Mouse (Mus musculus) testis, adult 2 months (tissue): Measurements from ENCODE around the gene Rab30. TPM values are rescaled to one million over a fixed set of nuclear protein-coding genes. Genes with fewer than 3 reads are reported as not detected.

Experiments
- H3K27ac ChIP-seq: fragments of 200-500 bp; 2 replicates; pipeline ENCODE4 v1.5.1; 2012; ENCODE audit warnings: low read depth, low read length; ENCODE audit not compliant: control insufficient read depth, insufficient read depth
- H3K27me3 ChIP-seq: fragments of 200-500 bp; 2 replicates; pipeline ENCODE4 v1.6.1; 2012; ENCODE audit warnings: mild to moderate bottlenecking, low read length, moderate library complexity; ENCODE audit not compliant: control insufficient read depth, insufficient read depth
- H3K36me3 ChIP-seq: fragments of 200-500 bp; 2 replicates; pipeline ENCODE4 v1.6.1; 2012; ENCODE audit warnings: mild to moderate bottlenecking, low read length; ENCODE audit not compliant: control insufficient read depth, insufficient read depth
- H3K4me1 ChIP-seq: fragments of 200-500 bp; 2 replicates; pipeline ENCODE4 v1.6.1; 2012; ENCODE audit warnings: low read length; ENCODE audit not compliant: control insufficient read depth, insufficient read depth
- H3K4me3 ChIP-seq: fragments of 200-500 bp; 2 replicates; pipeline ENCODE4 v1.5.1; 2012; ENCODE audit warnings: low read depth, mild to moderate bottlenecking, low read length, moderate library complexity, mixed read lengths; ENCODE audit not compliant: control insufficient read depth
- CTCF ChIP-seq: fragments of 200-500 bp; IDR thresholded peaks from 2 replicates; pipeline ENCODE4 v1.5.1; 2012; ENCODE audit warnings: low read depth, mild to moderate bottlenecking, inconsistent platforms, low read length, moderate library complexity; ENCODE audit not compliant: control insufficient read depth, insufficient read depth, insufficient replicate concordance
- POLR2A ChIP-seq: fragments of 200-500 bp; IDR thresholded peaks from 2 replicates; pipeline ENCODE4 v1.6.1; 2012; ENCODE audit warnings: low read depth, mild to moderate bottlenecking, inconsistent platforms, low read length, moderate library complexity; ENCODE audit not compliant: control insufficient read depth
- polyA plus RNA-seq: library from polyadenylated mRNA; depleted of rRNA; stranded (reverse); fragments of >200 nt; gene quantifications from 2 replicates; pipeline ENCODE4 v1.2.3, GENCODE M21; 2012

Rab30 gene
- polyA plus RNA-seq, 1 experiment = 1.3 TPM

DNA sequence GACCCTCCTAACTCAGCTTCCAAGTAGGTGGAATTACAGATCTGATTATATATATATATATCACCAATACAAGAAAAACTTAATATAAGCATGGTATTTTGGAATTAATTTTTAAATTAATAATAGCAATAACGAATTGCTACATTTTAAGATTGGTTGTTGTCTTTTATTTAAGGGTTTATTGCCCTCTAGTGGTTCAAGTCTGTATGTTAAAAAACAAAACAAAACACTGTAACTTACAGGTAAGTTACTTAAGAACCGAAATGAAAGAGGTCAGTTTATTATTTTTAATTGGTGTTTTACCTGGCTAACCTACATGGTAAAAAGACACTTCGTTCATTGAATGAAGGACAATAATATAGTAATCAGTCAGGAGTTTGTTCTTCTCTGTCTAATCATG, 128.8 kb downstream of the Rab30 start:
- H3K27ac ChIP-seq = no peak overlapping the region
- 0 out of 2 replicates have a peak, but pooled peaks cover 2% of the 10 kb centered on the region for H3K36me3 ChIP-seq
- H3K4me1 ChIP-seq = peaks cover 2% of the 10 kb centered on the region
- H3K27me3 ChIP-seq = no peaks in the 10 kb centered on the region
- TF ChIP-seq POLR2A = no peak
- TF ChIP-seq CTCF = no peak
- H3K4me3 ChIP-seq = no peak overlapping the region

DNA sequence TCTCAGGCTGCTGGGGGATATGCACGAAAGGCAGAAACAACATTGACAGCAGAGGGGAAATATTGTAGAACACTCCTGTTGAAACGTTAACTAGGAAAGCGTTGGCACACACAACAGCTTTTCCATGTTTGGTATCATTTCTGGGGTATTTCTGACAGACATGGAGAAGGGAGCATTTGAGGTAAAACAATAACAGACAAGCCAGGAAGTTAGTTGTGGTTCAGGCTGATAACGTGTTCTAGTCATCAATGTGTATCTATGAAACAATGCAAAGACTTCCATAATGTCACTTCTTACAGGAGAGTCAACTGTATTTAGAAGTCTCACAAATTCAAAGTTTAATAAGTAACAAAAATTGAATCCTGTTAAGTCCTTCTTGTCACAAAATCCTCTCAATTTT, 130.2 kb downstream of the Rab30 start:
- no peak overlapping the region for H3K27ac ChIP-seq
- TF ChIP-seq POLR2A (no peak), CTCF (no peak)
- no peaks in the 10 kb centered on the region for H3K27me3 ChIP-seq
- H3K4me3 ChIP-seq = no peak overlapping the region
- peaks cover 5% of the 10 kb centered on the region for H3K4me1 ChIP-seq
- 0 out of 2 replicates have a peak, but pooled peaks cover 2% of the 10 kb centered on the region for H3K36me3 ChIP-seq

DNA sequence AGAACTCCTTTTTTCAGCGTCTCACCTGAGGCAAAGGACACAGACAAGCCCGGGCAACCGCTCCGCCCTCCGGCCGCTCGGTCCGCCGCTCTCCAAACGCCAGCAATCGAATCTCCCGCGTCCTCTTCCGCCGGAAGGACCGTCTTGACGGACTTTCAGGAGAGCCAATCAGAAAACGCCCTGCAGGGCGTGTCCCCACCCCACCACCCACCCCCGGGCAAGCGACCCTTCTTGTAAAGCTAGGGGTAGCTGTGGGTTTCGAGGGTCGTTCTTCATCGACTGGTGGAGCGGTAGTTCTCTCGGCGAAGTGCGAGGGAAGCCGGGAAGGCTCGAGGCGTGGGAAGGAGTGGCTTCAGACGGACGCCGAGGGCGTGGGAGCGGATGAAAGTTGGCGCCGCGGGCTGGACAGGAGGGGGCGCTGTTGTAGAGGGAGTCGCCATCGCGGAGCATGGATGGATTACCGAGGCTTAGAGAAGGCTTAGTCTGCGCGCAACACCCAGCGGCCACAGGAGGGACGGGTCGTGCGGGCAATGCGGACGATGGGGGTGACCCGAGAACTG, 132.8 kb downstream of the Rab30 start, which contains the start of the genes Ddias and Prcp:
Gene Ddias (minus strand): TSS at position 132 of the 560 bp plus-strand sequence.
Gene Prcp (plus strand): TSS at position 355 of the 560 bp plus-strand sequence.
- Histone ChIP-seq H3K4me3 (peak within 1 kb of the TSS; percentile 98), H3K36me3 (no peaks in the 10 kb centered on the region), H3K4me1 (peaks cover 6% of the 10 kb centered on the region), H3K27me3 (no peaks in the 10 kb centered on the region), H3K27ac (peak within 1 kb of the TSS; percentile 97)
- TF ChIP-seq POLR2A = peak; percentile 65; the same call in 1 of the 2 replicates
- peak; percentile 91; the same call in 1 of the 2 replicates for TF ChIP-seq CTCF

DNA sequence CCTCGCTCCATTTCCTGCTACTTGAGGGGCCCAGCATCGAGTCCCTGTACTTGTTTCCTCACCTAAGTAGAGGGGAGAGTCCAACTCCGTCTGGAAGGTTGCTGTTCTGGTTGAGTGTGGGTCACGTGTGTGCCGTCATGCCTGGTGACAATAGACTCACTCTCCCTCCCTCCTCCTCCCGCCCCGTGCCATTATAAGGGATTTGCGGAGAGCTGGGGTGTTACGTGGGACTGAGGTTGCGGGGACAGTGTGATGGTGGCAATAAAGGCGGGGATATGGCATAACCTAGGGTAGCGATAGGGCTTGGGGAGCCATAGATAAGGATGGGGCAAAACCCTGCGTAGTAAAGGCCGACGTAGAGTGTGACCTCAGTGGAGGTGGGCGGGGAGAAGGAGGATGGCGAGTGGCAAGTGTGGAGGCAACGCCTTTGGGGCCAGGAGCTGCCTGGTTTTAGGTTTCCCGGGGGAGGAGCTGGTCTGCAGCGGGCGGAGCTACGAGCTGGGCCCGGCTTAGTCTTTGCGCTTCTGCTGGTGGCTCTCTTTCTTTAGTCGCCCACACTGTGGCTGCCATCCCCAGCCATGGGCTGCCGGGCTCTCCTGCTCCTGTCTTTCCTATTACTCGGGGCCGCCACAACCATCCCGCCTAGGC, 133.5 kb downstream of the Rab30 start:
- Histone ChIP-seq H3K36me3 (no peaks in the 10 kb centered on the region), H3K27ac (peak overlapping the region; percentile 97)

DNA sequence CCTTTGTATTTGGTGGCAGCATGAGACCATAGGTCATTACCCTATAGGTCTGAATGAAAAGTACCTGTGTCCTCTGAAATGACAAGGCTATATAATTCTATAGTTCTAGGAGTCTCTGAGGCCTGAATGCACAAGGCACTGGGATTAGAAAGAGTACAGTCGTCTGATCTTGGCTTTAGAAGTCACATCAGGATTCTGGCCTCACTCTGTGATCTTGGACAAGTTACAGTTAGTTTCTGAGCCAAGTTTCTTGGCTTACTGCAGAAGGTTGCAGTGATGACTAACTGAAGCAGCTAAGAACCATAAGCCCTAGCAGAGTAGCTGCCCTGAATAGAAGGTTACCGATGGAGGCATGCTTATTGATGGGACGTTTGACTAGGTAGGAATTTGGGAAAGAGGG, 134.7 kb downstream of the Rab30 start:
- no peak overlapping the region for H3K27ac ChIP-seq
- H3K27me3 ChIP-seq = no peaks in the 10 kb centered on the region
- peaks cover 6% of the 10 kb centered on the region for H3K4me1 ChIP-seq
- TF ChIP-seq POLR2A (no peak), CTCF (no peak)
- peak overlapping the region; percentile 98; the same call in 1 of the 2 replicates for H3K4me3 ChIP-seq
- H3K36me3 ChIP-seq = no peaks in the 10 kb centered on the region

More for the DNA sequence above, 133.5 kb downstream of the Rab30 start:
- TF ChIP-seq CTCF (no peak), POLR2A (peak; percentile 62; the same call in 1 of the 2 replicates)
- H3K4me1 ChIP-seq = peaks cover 6% of the 10 kb centered on the region
- H3K4me3 ChIP-seq = peak overlapping the region; percentile 98
- H3K27me3 ChIP-seq = no peaks in the 10 kb centered on the region

DNA sequence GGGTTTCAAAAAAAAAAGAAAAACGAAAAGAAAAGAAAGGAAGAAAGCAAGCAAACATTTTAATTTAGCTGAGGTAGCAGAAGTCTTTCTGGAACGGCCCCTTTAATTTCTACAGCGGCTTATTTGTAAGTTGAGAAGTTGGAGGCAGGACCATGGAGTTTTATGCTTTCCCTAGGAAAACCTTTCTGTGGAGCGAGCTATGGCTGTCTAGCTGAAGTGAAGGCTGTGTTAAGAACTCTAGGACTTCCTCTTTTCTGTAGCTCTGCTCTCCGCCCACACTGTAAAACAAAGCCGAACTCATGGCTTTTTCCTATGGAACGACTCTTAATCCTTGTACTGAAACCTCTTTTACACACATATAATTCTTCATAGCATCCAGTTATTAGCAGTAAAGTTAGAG, 135.1 kb downstream of the Rab30 start:
- Histone ChIP-seq H3K36me3 (no peaks in the 10 kb centered on the region), H3K27ac (no peak overlapping the region), H3K27me3 (no peaks in the 10 kb centered on the region), H3K4me3 (peak overlapping the region; percentile 48; the same call in 1 of the 2 replicates), H3K4me1 (peaks cover 6% of the 10 kb centered on the region)
- no peak for TF ChIP-seq POLR2A
- no peak for TF ChIP-seq CTCF

DNA sequence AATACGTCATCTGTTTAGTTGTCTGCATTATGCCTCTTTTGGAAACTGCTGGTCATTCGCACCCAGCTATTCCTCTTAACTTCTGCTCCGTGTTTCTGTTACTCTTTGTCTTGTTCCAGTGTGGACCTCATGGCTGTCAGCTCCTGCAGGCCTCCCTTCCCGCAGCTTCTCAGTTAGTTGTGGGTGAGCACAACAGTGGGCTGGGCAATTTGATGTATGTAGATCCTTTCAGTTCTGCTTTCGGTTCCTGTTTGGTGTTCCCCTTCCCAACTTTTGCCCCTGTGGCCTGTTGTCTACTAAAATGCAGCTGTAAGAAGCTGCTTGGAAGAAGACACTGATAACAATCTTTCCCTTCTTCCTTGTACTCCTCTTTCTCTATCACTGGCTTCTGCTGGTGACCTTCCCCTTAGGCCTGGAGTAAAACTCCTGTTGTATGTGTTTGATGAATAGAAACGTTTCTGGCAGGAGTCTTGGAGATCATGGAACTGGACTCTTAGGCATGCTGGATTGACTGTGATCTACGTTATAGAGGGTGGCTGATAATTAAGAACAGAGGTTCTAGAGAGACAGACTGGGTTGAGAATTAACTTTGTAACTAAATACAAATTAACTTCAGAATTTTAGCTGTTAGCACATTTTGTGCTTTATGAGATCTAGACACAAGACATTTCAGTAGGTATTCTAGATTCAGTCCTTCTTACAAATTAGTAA, 137.3 kb downstream of the Rab30 start:
- Histone ChIP-seq H3K36me3 (no peaks in the 10 kb centered on the region), H3K4me3 (no peak overlapping the region), H3K27ac (no peak overlapping the region), H3K27me3 (no peaks in the 10 kb centered on the region), H3K4me1 (peaks cover 6% of the 10 kb centered on the region)
- TF ChIP-seq POLR2A (no peak), CTCF (no peak)
